Mouse (Mus musculus) hindbrain, embryonic 14.5 days (tissue): ENCODE results near the gene Gm14443. TPM values are rescaled to one million over a fixed set of nuclear protein-coding genes. Genes with fewer than 3 reads are reported as not detected.
"Not testable (repeated sequence)": the region's sequence is repeated elsewhere in the genome, so short reads cannot be mapped to it uniquely, and the experiment has no call there.

Source experiments
- ATAC-seq: fragments of 200-750 bp; cut with Nextera tagmentation; 2 replicates; pipeline ENCODE4 v1.8.0; 2017; ENCODE audit warnings: moderate number of reproducible peaks, mild to moderate bottlenecking, moderate TSS enrichment, moderate library complexity; ENCODE audit not compliant: low FRiP score
- DNase-seq: peaks from one replicate; pipeline ENCODE4 v3.0.0-alpha.2; 2015; ENCODE audit warnings: low spot score
- H3K27ac ChIP-seq: fragments of 300-500 bp; sonication (generic); 2 replicates; pipeline ENCODE4 v1.5.1; 2014; ENCODE audit warnings: mild to moderate bottlenecking, moderate library complexity
- H3K27me3 ChIP-seq: fragments of 300-500 bp; sonication (generic); 2 replicates; pipeline ENCODE4 v1.6.1; 2014; ENCODE audit warnings: mild to moderate bottlenecking, low read length, mixed read lengths; ENCODE audit not compliant: control insufficient read depth, insufficient read depth
- H3K36me3 ChIP-seq: fragments of 300-500 bp; sonication (generic); replicated peaks from 2 replicates; pipeline ENCODE4 v1.6.1; 2014; ENCODE audit not compliant: control insufficient read depth, insufficient read depth
- H3K4me1 ChIP-seq: fragments of 300-500 bp; sonication (generic); replicated peaks from 2 replicates; pipeline ENCODE4 v1.6.1; 2014; ENCODE audit warnings: antibody characterized with exemption, low read length, mixed read lengths; ENCODE audit not compliant: control insufficient read depth, insufficient read depth
- H3K4me2 ChIP-seq: fragments of 300-500 bp; sonication (generic); replicated peaks from 2 replicates; pipeline ENCODE4 v1.6.1; 2014; ENCODE audit warnings: mild to moderate bottlenecking, moderate library complexity
- H3K4me3 ChIP-seq: fragments of 300-500 bp; sonication (generic); replicated peaks from 2 replicates; pipeline ENCODE4 v1.5.1; 2014; ENCODE audit warnings: mild to moderate bottlenecking, low read length
- H3K9ac ChIP-seq: fragments of 300-500 bp; sonication (generic); 2 replicates; pipeline ENCODE4 v1.6.1; 2014
- H3K9me3 ChIP-seq: fragments of 300-500 bp; sonication (generic); 2 replicates; pipeline ENCODE4 v1.6.1; 2016; ENCODE audit warnings: low read length; ENCODE audit not compliant: control insufficient read depth
- WGBS: fragments of 180-500 bp; shearing (Covaris S2); extraction: QIAGEN DNeasy Blood & Tissue Kit; methylation state at CpG from one replicate; pipeline ENCODE4 v1.1.7; 2014; 5-methylcytosine and 5-hydroxymethylcytosine counted together
- polyA plus RNA-seq: library from polyadenylated mRNA; unstranded; fragments of >200 nt; fragmentation: Nextera tagmentation; extraction: Ambion mirVana; gene quantifications from 2 replicates; pipeline ENCODE4 v1.2.1, GENCODE M21; 2014

Gene Gm14443
- 0.90 and 1.5 TPM in 2 replicates for polyA plus RNA-seq

DNA sequence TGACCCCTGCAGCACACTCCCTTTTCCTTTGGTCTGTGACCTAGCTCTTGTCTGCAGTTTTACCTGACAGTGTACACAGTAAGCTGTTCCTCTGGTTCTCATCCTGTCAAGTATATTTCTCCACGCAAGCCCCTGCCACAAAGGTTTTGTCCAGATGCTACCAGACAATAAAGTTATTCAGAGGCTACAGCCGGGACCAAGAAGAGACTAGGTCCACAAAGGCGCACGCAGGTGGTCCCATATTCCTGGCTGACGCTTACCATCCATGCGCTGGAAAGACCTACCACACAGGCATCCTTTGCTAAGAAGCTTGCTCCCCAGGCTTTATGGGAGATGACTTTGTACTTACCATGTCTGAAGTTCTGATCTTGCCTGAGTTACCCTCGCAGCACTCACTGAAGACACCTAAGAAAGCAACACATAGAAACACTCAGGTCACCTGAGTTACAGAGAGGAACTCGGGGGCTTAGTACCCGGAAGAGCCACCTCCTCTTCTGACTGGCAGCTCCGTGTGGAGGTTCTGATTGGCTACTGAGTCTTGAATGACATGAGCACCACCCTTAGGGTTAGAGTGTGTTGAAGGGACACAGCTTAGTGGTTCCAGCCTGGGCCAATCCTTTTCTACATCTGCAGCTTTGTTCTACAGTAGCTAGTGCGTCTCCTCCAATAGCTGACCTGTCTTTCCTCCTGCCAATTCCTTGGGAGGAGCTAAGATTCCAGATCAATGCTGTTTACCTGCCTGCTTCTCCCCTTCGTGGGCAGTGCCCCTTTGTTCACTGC is at the start of gene Gm14443:
Gene Gm14443 (minus strand): TSS at position 471 of the 780 bp plus-strand sequence.
- H3K4me2 ChIP-seq, H3K27me3 ChIP-seq, H3K4me3 ChIP-seq, H3K36me3 ChIP-seq, H3K9me3 ChIP-seq, DNase-seq, H3K27ac ChIP-seq, ATAC-seq, H3K4me1 ChIP-seq, H3K9ac ChIP-seq: not testable (repeated sequence)
- 81% methylated on average over 12 of the region's 12 CpGs for WGBS

DNA sequence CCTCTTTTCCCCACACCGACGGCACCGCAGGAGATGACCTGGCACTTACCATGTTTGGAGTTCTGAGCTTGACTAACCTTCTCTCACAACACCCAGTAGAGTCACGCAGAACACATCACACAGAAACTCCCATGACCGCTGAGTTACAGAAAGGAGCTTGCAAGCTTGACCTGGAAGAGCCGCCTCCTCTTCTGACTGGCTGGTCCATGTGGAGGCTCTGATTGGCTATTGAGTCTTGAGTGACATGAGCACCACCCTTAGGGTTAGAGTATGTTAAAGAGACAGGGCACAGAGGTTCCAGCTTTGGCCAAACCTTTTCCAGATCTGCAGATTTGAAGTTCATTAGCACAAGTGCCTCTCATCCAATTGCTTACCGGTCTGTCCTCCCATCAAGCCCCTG is 31.1 kb upstream of the Gm14443 start, which contains the start of gene Gm14391:
Gene Gm14391 (minus strand): TSS at position 186 of the 400 bp plus-strand sequence.
- not testable (repeated sequence) for H3K9ac ChIP-seq, H3K4me3 ChIP-seq, H3K27me3 ChIP-seq, ATAC-seq, H3K4me1 ChIP-seq, H3K4me2 ChIP-seq, DNase-seq, H3K36me3 ChIP-seq, H3K27ac ChIP-seq, H3K9me3 ChIP-seq
- no CpG with 5 or more reads among the region's 7 CpGs for WGBS

DNA sequence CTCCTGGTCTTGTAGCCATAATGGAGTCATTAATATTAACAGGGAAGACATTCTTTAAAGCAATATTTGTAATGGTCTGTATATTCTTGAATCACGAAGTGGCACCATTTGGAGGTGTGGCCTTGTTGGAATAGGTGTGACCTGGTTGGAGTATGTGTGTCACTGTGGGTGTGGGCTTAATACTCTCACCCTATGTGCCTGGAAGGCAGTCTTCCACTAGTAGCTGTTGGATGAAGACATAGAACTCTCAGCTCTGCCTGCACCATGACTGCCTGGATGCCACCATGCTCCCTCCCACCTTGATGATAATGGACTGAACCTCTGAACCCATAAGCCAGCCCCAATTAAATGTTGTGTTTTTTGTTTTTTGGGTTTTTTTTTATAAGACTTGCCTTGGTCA is 3.3 kb upstream of the Gm14443 start:
- H3K4me1 ChIP-seq, H3K27me3 ChIP-seq, H3K36me3 ChIP-seq, H3K9me3 ChIP-seq, ATAC-seq, H3K9ac ChIP-seq, H3K4me3 ChIP-seq, H3K4me2 ChIP-seq, H3K27ac ChIP-seq, DNase-seq: not testable (repeated sequence)
- WGBS, result 74% methylated on average over 1 of the region's 1 CpGs

DNA sequence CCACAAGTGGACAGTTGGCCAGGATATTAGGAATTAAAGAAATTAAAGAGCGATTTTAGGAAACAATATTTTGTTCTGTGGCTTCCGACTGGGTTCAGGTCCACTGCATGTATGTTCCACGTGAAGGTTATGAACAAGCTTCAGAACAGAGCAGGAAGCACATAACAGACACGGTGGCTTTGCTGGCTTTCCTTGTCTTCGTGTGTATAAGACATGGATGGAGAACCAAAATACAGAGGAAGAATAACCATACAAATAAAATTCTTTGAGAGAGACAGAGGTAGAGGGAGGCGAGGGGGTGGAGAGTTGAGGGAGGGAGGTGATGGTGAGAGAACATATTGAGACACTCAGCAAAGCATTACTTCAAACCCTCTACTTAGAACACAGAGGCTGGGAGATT is 641 bp upstream of the Gm14443 start:
- Histone ChIP-seq H3K27ac (no peak overlapping the region), H3K27me3 (no peaks in the 10 kb centered on the region), H3K4me2 (no peak overlapping the region), H3K36me3 (no peaks in the 10 kb centered on the region), H3K4me1 (no peaks in the 10 kb centered on the region), H3K9ac (no peak overlapping the region), H3K9me3 (no peaks in the 10 kb centered on the region), H3K4me3 (no peak overlapping the region)
- 82% methylated on average over 6 of the region's 6 CpGs for whole genome bisulfite sequencing
- DNase-seq (no peak), ATAC-seq (no peak)

DNA sequence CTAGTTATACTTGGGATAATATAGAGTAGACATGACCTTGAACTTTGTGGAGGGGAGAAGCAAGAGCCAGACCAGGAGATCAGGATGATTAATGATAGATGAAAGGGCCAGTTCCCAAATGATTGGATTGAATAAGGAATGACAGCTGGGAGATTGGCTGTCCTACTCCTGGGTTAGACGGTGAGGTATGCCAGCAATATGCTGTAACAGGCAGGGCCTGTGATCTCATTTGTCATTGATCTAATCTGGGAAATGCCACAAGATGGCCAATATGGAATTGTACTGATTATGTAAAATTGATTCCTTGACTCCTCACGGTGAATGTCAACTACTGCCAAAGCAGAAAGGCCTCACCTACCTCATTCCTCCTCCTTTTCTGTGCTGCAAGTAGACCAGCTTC is 1.6 kb downstream of the Gm14443 start:
- not testable (repeated sequence) for H3K27ac ChIP-seq, H3K9ac ChIP-seq, H3K9me3 ChIP-seq, H3K4me1 ChIP-seq, DNase-seq, H3K4me3 ChIP-seq, H3K27me3 ChIP-seq, H3K4me2 ChIP-seq, H3K36me3 ChIP-seq, ATAC-seq
- WGBS, result 79% methylated on average over 2 of the region's 2 CpGs

DNA sequence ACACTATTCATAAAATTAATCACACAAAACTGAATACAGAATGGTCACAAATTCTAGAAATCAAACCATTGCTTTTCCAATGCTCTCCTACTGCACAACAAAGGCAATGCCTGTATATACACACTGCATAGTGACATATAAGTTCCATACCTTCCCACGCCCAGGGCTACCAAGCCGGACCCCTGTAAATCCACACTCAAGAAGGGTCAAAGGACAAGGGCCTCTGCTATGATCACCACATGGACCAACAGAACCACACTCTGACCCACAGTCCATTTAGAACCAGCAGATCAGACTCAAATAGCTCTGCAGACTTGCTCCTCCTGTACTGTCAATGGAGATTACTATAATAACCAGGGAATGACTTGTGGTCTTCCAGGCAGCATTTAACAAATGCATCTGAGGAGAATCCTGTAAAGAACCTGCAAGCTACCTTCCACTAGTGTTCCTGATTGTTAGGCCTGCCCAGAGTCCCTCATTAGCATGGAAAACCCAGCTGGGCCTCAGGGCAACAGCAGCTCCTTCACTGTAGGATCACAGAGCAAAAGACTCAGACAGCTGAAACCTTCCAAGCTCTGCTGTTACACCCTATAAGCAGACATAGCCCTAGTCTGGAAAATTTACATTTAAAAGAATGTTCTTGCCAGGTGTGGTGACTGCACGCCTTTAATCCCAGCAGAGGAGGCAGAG is 2.6 kb downstream of the Gm14443 start:
- not testable (repeated sequence) for H3K36me3 ChIP-seq, DNase-seq, H3K4me1 ChIP-seq, H3K4me2 ChIP-seq, H3K9me3 ChIP-seq, H3K27me3 ChIP-seq, H3K27ac ChIP-seq, H3K4me3 ChIP-seq, ATAC-seq, H3K9ac ChIP-seq
- 87% methylated on average over 3 of the region's 3 CpGs for WGBS

DNA sequence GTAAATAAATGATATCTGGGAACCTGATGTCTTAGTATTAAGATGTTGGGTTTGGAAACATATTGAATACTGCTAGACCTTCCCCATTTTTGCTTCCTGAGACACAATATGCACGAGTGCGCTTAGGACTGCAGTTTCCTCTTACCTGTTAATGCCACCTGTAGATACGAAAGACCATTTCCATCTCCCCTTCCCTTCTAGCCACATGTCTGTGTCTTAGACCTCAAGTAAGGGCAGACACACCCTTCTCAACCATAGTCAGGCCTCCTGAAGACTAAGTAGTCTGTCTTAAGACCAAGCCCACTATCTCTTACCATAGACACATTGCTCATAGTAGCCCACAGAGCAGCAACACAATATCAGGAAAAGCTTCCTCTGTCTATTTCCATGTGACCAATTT is 3.5 kb downstream of the Gm14443 start:
- DNase-seq (no peak), ATAC-seq (no peak)
- H3K4me3 ChIP-seq, result no peak overlapping the region
- H3K4me1 ChIP-seq, result no peaks in the 10 kb centered on the region
- H3K4me2 ChIP-seq, result no peak overlapping the region
- no peak overlapping the region for H3K9ac ChIP-seq
- H3K27ac ChIP-seq, result no peak overlapping the region
- WGBS, result 84% methylated on average over 3 of the region's 3 CpGs
- 0 out of 2 replicates have a peak, but pooled peaks cover 4% of the 10 kb centered on the region for H3K9me3 ChIP-seq
- H3K27me3 ChIP-seq, result no peaks in the 10 kb centered on the region
- H3K36me3 ChIP-seq, result no peaks in the 10 kb centered on the region

DNA sequence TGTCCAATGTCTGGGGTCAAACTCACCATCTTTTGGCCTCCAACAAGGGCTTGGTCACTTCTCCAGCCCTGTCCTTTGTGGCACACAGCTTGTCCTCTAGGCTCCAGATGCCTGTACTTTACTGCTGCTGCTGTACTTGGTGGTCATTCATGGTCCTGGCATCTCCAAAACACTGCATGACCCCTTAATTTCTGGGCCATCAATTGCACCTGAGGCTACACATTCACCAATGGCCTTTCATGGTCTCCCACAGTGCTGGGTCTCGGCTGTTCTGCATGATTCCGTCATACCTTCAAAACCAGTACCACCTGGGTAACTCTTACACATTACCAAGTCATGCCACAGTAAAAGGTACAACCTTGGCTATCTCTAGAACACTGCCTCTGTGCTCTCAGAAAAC is 8.8 kb downstream of the Gm14443 start:
- not testable (repeated sequence) for H3K27me3 ChIP-seq, H3K9ac ChIP-seq, H3K27ac ChIP-seq, H3K4me1 ChIP-seq, H3K4me3 ChIP-seq, ATAC-seq, DNase-seq, H3K9me3 ChIP-seq, H3K4me2 ChIP-seq, H3K36me3 ChIP-seq
- 81% methylated on average over 2 of the region's 2 CpGs for WGBS

DNA sequence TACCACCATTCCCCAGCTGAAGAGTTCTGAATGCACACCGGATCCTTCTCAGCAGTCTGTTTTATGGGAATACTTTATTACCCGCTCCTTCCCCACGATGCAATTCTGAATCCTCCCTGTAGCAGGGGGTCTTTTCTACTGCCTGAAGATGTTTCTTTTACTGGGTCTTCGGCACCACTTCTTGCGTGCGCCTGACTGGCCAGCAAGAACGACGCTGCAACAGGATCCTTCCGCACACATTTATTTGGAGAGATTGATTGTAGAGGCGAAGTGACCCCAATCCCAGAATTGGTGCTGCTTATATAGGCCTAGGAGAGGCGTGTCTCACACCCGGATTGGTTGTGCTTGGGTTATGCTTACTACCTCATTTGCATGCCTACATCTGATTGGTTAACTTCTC is 10.6 kb downstream of the Gm14443 start:
- H3K4me2 ChIP-seq, H3K4me3 ChIP-seq, H3K27ac ChIP-seq, H3K9ac ChIP-seq, ATAC-seq, H3K4me1 ChIP-seq, H3K9me3 ChIP-seq, H3K27me3 ChIP-seq, DNase-seq, H3K36me3 ChIP-seq: not testable (repeated sequence)
- 93% methylated on average over 12 of the region's 12 CpGs for WGBS
